Mouse (Mus musculus): ENCODE measurements around the gene Sgcd.

GRCm38 (mm10) chr11:47810307-47810706, 178.5 kb downstream of the Sgcd start:
- TF ChIP-seq CTCF (IDR thresholded peaks at IDR 0.05; ENCODE audit: borderline replicate concordance, insufficient read depth, low read length) (no peak), POLR2A (IDR thresholded peaks at IDR 0.05; ENCODE audit: low read depth, low read length) (no peak)
